Mouse (Mus musculus) cerebellum, postnatal 25 days (tissue): ENCODE measurements around the gene Exosc3.

Source experiments
- DNase-seq, 2 experiments: peaks; one replicate each; pipeline ENCODE4 v3.0.0; 2021; ENCODE audit warnings: mixed read lengths in 2 of 2

The Exosc3 gene

GRCm38 (mm10) chr4:45279292-45279691, 63.2 kb downstream of the Exosc3 start:
- no peak for DNase-seq

GRCm38 (mm10) chr4:45275770-45276169, 66.8 kb downstream of the Exosc3 start:
- no peak for DNase-seq

- peak; percentile 21 to 47 for DNase-seq
These were observed 71.5 kb downstream of the Exosc3 start for GRCm38 (mm10) chr4:45271041-45271452.

- DNase-seq = no peak
These were observed 74.6 kb downstream of the Exosc3 start for GRCm38 (mm10) chr4:45267883-45268282.
